Mouse (Mus musculus) small intestine, adult 2 months (tissue): ENCODE results near the gene Hand1. TPM values are rescaled to one million over a fixed set of nuclear protein-coding genes. Genes with fewer than 3 reads are reported as not detected.

Experiments
- H3K27ac ChIP-seq: fragments of 200-500 bp; 2 replicates; pipeline ENCODE4 v1.5.1; 2012; ENCODE audit warnings: low read depth, low read length, control low read depth, inconsistent platforms; ENCODE audit not compliant: insufficient read depth
- H3K27me3 ChIP-seq: fragments of 200-500 bp; 2 replicates; pipeline ENCODE4 v1.6.1; 2012; ENCODE audit warnings: mild to moderate bottlenecking, moderate library complexity, low read length, inconsistent platforms; ENCODE audit not compliant: control insufficient read depth, insufficient read depth
- H3K36me3 ChIP-seq: fragments of 200-500 bp; 2 replicates; pipeline ENCODE4 v1.6.1; 2012; ENCODE audit warnings: mild to moderate bottlenecking, low read length, control low read depth, inconsistent platforms; ENCODE audit not compliant: control insufficient read depth, insufficient read depth
- H3K4me1 ChIP-seq: fragments of 200-500 bp; 2 replicates; pipeline ENCODE4 v1.6.1; 2012; ENCODE audit warnings: low read length, inconsistent platforms, mixed read lengths; ENCODE audit not compliant: control insufficient read depth, insufficient read depth, insufficient read length
- H3K4me3 ChIP-seq: fragments of 200-500 bp; 2 replicates; pipeline ENCODE4 v1.5.1; 2012; ENCODE audit warnings: low read depth, mild to moderate bottlenecking, control low read depth, inconsistent platforms, low read length, moderate library complexity
- CTCF ChIP-seq: fragments of 200-500 bp; IDR thresholded peaks from 2 replicates; pipeline ENCODE4 v1.5.1; 2012; ENCODE audit warnings: low read depth, mild to moderate bottlenecking, control low read depth, inconsistent platforms, low read length, moderate library complexity, mixed read lengths; ENCODE audit not compliant: insufficient replicate concordance, insufficient read length; ENCODE audit errors: extremely low read depth
- POLR2A ChIP-seq: fragments of 200-500 bp; IDR thresholded peaks from 2 replicates; pipeline ENCODE4 v1.6.1; 2012; ENCODE audit warnings: low read depth, mild to moderate bottlenecking, control low read depth, inconsistent platforms, low read length, moderate library complexity
- WGBS: fragments of 180-500 bp; shearing (Covaris S2); methylation state at CpG from one replicate; pipeline ENCODE4 v1.1.7; 2018; 5-methylcytosine and 5-hydroxymethylcytosine counted together
- polyA plus RNA-seq: library from polyadenylated mRNA; depleted of rRNA; stranded (reverse); fragments of >200 nt; gene quantifications from 2 replicates; pipeline ENCODE4 v1.2.3, GENCODE M21; 2012

The Hand1 gene
- polyA plus RNA-seq, 1 experiment = 10.1 TPM

DNA sequence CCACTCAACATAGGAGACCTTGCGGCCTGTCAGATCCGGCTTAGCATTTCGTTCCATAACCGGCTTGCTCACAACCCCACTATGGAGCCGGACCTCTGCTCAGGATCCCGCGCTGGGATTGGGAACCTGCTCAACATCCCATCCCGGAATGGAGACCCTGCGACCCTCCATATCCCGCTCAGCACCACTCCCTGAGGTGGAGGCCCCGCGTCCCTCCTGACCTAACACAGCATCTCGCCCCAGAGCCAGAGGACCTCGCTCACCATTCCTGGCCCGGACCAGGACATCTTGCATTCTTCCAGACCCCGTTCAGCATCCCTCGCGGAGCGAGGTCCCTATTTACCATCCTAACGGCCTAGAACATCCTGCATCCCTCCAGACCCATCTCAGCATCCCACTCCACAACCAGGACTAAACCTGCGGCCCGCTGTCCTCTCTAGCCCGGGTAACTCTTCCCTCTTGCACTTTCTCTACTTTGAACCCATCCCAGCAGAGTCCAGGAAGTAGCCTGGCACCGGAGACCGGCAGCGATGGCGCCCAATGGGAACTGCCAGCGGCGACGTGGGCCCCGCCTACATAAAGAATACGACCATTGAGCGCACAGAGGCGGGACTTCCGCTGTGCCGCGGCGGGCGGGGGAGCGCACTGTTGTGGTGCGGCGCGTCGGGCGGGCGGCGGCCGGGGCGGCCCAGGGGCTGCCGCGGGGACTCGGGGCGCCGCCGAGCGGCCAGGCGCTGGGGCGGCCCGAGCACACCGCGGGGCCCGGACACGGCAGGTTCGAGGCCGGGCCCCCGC lies 31.4 kb downstream of the Hand1 start, which contains the start of gene Sap30l:
Sap30l (plus strand) TSS at position 667 of the 795 bp plus-strand sequence.
- Histone ChIP-seq H3K27me3 (no peaks in the 10 kb centered on the region), H3K36me3 (peaks cover 2% of the 10 kb centered on the region), H3K4me3 (peak within 1 kb of the TSS; percentile 93), H3K4me1 (peaks cover 6% of the 10 kb centered on the region; the same call in 1 of the 2 replicates), H3K27ac (peak within 1 kb of the TSS; percentile 98)
- under 1% methylated on average over 60 of the region's 66 CpGs for WGBS
- TF ChIP-seq CTCF (no peak), POLR2A (peak; percentile 95)

DNA sequence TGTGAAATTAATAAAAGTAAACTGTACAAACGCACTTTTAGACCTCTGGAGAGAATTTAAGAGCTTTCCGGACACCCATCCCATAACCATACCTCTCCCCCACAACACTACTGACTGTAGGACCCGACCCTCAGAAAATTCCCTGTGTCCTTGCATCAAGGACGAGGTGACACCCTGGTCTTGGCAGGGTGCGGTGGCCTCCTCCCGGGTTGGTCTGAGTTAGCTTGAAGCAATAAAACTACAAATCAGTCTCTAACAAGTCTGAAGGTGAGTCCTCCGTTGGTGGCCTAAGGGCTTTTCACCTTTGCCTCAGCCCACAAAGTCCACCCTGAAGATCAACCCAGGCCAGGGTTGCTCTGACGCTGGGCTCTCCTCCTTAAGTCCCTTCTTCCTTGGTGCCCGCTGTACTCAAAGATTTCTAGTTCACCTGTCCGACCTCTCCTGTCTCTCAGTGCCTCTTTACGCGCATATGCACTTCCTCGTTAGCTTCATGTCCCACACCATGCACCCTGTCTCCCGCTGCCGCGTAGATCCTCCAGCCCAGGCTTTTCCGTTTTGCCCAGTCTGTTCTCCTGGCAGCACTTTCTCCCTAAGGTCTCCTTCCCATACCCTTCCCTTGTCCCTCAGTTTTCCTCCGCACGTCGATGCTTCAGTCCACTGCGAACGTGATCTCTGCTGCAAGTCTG lies 32.2 kb downstream of the Hand1 start:
- TF ChIP-seq POLR2A (peak; percentile 25; the same call in 1 of the 2 replicates), CTCF (no peak)
- 10% methylated on average over 22 of the region's 22 CpGs for WGBS
- peak overlapping the region; percentile 93 for H3K4me3 ChIP-seq
- H3K27ac ChIP-seq = peak overlapping the region; percentile 98
- no peaks in the 10 kb centered on the region for H3K27me3 ChIP-seq
- peaks cover 6% of the 10 kb centered on the region; the same call in 1 of the 2 replicates for H3K4me1 ChIP-seq
- H3K36me3 ChIP-seq = no peaks in the 10 kb centered on the region

DNA sequence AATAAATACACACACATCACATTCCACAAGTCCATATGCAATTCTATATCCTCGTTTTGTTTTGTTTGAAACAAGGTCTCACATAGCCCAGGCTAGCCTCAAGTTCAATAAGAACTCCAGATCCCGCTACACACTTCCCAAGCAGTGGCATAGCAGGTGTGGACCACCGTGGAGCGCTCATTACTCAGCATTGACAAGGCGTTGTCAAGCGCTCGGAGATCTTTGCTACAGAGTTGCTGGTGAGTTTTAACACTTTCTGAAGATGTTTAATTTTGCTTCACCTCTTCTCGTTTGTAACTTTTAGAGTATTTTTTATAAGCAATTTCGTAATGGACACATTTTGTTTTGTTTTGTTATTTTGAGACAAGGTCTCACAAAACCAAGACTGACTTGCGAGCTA lies 33.2 kb downstream of the Hand1 start:
- Histone ChIP-seq H3K4me1 (peaks cover 6% of the 10 kb centered on the region; the same call in 1 of the 2 replicates), H3K27me3 (no peaks in the 10 kb centered on the region), H3K36me3 (no peaks in the 10 kb centered on the region), H3K4me3 (no peak overlapping the region), H3K27ac (no peak overlapping the region)
- TF ChIP-seq POLR2A (no peak), CTCF (no peak)
- 91% methylated on average over 10 of the region's 10 CpGs for WGBS

DNA sequence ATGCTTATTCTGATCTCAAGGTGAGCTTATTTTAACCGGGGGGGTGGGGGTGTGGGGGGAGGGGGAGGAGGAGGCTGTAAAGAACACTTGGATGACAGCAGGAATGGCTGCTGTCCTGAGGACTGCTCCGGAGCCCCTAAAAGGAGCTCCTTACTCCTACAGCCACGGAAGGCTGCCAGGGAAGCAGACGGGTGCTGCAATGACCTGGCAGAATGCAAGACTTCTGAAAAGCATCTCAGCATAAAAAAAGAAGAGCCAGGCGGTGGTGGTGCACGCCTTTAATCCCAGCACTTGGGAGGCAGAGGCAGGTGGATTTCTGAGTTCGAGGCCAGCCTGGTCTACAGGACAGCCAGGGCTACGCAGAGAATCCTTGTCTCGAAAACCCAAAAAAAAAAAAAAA lies 34.8 kb downstream of the Hand1 start:
- Histone ChIP-seq H3K27ac (no peak overlapping the region), H3K4me3 (no peak overlapping the region), H3K36me3 (no peaks in the 10 kb centered on the region), H3K4me1 (peaks cover under 1% of the 10 kb centered on the region; the same call in 1 of the 2 replicates), H3K27me3 (no peaks in the 10 kb centered on the region)
- 82% methylated on average over 9 of the region's 9 CpGs for WGBS
- TF ChIP-seq POLR2A (no peak), CTCF (no peak)

GRCm38 (mm10) chr11:57795086-57795485 lies 37.5 kb downstream of the Hand1 start:
- Histone ChIP-seq H3K4me1 (no peaks in the 10 kb centered on the region), H3K27ac (no peak overlapping the region), H3K4me3 (no peak overlapping the region), H3K36me3 (no peaks in the 10 kb centered on the region), H3K27me3 (no peaks in the 10 kb centered on the region)
- 76% methylated on average over 6 of the region's 6 CpGs for WGBS
- TF ChIP-seq CTCF = no peak
- TF ChIP-seq POLR2A = no peak

DNA sequence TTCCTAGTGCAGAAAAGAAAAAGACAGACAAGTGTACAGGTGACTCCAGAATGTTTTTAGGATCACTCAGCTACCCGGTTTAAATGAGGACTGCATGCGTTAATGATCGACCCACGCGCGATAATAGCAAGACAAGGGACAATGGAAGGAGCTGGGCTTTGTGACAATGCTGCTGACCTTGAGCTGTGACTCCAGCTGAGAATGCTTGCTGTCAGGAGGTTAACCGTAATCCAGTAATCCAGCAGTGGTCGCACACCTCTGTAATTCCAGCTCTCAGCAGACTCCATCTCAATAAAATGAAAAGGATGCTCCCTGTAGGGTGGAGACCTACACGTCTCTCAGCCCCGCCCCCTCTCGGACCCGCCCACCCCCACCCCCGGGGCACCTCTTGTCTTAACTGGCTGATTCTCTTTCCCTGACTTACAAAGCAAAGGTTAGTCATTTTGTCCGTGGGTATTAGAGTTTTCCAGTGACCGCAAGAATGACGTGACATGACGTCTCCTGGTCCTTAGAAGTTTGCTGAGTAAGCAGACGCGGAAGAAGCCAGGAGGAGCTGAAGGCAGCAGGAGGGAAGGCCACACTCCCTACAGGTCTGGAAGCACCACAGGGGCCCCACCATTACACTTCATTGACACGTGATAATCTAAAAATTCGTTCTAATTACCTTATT lies 41.6 kb downstream of the Hand1 start:
- TF ChIP-seq POLR2A = no peak
- Histone ChIP-seq H3K4me3 (no peak overlapping the region), H3K4me1 (no peaks in the 10 kb centered on the region), H3K27me3 (no peaks in the 10 kb centered on the region), H3K36me3 (0 out of 2 replicates have a peak, but pooled peaks cover 4% of the 10 kb centered on the region), H3K27ac (no peak overlapping the region)
- 13% methylated on average over 21 of the region's 21 CpGs for WGBS

DNA sequence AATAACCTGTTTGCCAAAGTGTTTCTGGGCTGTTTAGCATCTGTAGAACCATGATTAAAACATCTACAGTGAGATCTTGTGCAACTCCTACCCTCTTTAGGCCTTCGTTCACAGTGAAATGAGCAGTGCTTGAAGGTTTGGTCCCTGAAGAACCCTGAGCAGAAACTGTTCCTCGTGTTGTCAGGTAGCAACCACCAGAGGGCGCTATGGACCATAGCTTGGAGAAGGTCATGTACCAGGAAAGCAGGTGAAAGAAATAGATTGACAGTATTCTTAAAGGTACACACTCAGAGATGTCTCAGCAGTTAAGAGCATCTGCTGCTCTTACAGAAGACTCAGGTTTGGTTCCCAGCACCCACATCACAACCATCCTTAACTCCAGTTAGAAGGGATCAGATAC lies 44.7 kb downstream of the Hand1 start:
- Histone ChIP-seq H3K27me3 (no peaks in the 10 kb centered on the region), H3K4me1 (no peaks in the 10 kb centered on the region), H3K4me3 (no peak overlapping the region), H3K36me3 (peaks cover 18% of the 10 kb centered on the region), H3K27ac (no peak overlapping the region)
- TF ChIP-seq CTCF (peak; percentile 61; the same call in 1 of the 2 replicates), POLR2A (no peak)
- WGBS = 24% methylated on average over 3 of the region's 3 CpGs
